31 mouse cellular contexts compared by ENCODE assay signal in the genomic region with DNA sequence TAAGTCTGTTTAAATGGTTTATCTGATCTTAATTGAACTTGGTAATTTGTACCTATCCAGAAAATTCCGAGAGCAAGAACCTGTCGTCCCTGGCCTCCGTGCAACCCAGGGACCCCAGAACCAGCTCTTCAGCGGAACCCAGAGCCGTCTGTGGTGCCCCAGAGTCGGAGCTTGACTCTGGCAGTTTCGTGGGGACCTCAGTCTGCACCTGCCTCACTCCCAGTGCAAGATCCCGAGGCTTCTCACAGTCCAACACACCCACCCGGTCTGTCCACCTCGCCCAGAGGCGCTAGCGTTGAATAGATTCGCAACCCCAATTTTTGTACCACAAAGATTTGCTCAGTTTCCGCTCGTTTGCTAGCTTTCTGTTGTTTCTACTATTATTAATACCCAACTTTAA.
"Had no signal": no experiment of that assay in that cellular context is flagged by ENCODE, and none has a peak within 500 bp of the region (broad histone marks: within the 10 kb centered on the region; RNA-seq: fewer than 3 reads in every experiment).

No protein-coding gene starts in this region.

- ATAC-seq: hindbrain, embryonic 16.5 days; hindbrain, postnatal 0 days; inflammation-experienced regulatory T-cells, adult 6 months; intestine, embryonic 15.5 days; intestine, embryonic 16.5 days; intestine, postnatal 0 days had no signal

- H3K4me1 ChIP-seq: heart, embryonic 13.5 days; heart, embryonic 15.5 days; hindbrain, embryonic 10.5 days; hindbrain, embryonic 12.5 days; hindbrain, embryonic 13.5 days; hindbrain, embryonic 15.5 days; intestine, embryonic 15.5 days; kidney, embryonic 15.5 days had no signal

- H3K36me3 ChIP-seq: heart, embryonic 13.5 days; heart, embryonic 15.5 days; hindbrain, embryonic 10.5 days; hindbrain, embryonic 12.5 days; hindbrain, embryonic 13.5 days; hindbrain, embryonic 15.5 days; intestine, embryonic 15.5 days; kidney, embryonic 15.5 days had no signal

- H3K9me3 ChIP-seq: heart, embryonic 13.5 days; heart, embryonic 15.5 days; hindbrain, embryonic 10.5 days; hindbrain, embryonic 12.5 days; hindbrain, embryonic 13.5 days; hindbrain, embryonic 15.5 days; intestine, embryonic 15.5 days; kidney, embryonic 15.5 days had no signal

- DNase-seq: heart, postnatal 10 days; heart, postnatal 14 days; heart, postnatal 36 days; heart, postnatal 4 days; kidney, adult 11 months; kidney, adult 18-20 months; kidney, adult 2 months; kidney, adult 8-10 months; kidney, adult 9 months; kidney, postnatal 10 days; kidney, postnatal 14 days; kidney, postnatal 36 days; layer of hippocampus, adult 9-11 months; layer of hippocampus, postnatal 36 days had no signal

- H3K9ac ChIP-seq: heart, embryonic 13.5 days; heart, embryonic 15.5 days; hindbrain, embryonic 12.5 days; hindbrain, embryonic 13.5 days; hindbrain, embryonic 14.5 days; hindbrain, embryonic 15.5 days; intestine, embryonic 15.5 days; kidney, embryonic 15.5 days had no signal

- H3K4me2 ChIP-seq: heart, embryonic 13.5 days; heart, embryonic 15.5 days; hindbrain, embryonic 12.5 days; hindbrain, embryonic 13.5 days; hindbrain, embryonic 14.5 days; hindbrain, embryonic 15.5 days; intestine, embryonic 15.5 days; kidney, embryonic 15.5 days had no signal

- H3K27ac ChIP-seq: heart, embryonic 13.5 days; heart, embryonic 15.5 days; hindbrain, embryonic 10.5 days; hindbrain, embryonic 12.5 days; hindbrain, embryonic 13.5 days; hindbrain, embryonic 14.5 days; hindbrain, embryonic 15.5 days; hindbrain, postnatal 0 days; intestine, embryonic 15.5 days; kidney, embryonic 15.5 days; kidney, postnatal 0 days; layer of hippocampus, adult 2 months; left cerebral cortex, adult 2 months had no signal

- H3K4me3 ChIP-seq: heart, embryonic 13.5 days; heart, embryonic 15.5 days; hindbrain, embryonic 10.5 days; hindbrain, embryonic 12.5 days; hindbrain, embryonic 13.5 days; hindbrain, embryonic 15.5 days; intestine, embryonic 15.5 days; kidney, embryonic 15.5 days; layer of hippocampus, adult 2 months; left cerebral cortex, adult 2 months had no signal

- H3K27me3 ChIP-seq: heart, embryonic 13.5 days; heart, embryonic 15.5 days; hindbrain, embryonic 12.5 days; hindbrain, embryonic 13.5 days; hindbrain, embryonic 15.5 days; intestine, embryonic 15.5 days; kidney, embryonic 15.5 days had no signal
